ENCODE assay signal across 24 mouse cellular contexts in genomic region chr9:49229054-49229453, GRCm38 (mm10). TPM values are rescaled to one million over a fixed set of nuclear protein-coding genes. Genes with fewer than 3 reads are reported as not detected.
DNase-seq lines count a peak whose midpoint lies in the region.
"Had no signal": no experiment of that assay in that cellular context is flagged by ENCODE, and none has a peak within 500 bp of the region (broad histone marks: within the 10 kb centered on the region; RNA-seq: fewer than 3 reads in every experiment).

No protein-coding gene starts in this region.

- intact Hi-C loops in left cerebral cortex, postnatal 4 days (cut with DNase I): no loop called here

- peak; percentile 8 to 64 for DNase-seq in frontal cortex, adult 2 months (ENCODE audit: extremely low spot score in 1 of 2, low spot score in 1 of 2)
- DNase-seq in frontal cortex, postnatal 10 days (ENCODE audit: low spot score in 2 of 2): no peak
- DNase-seq in left cerebral cortex, adult 11 months (ENCODE audit: low spot score): peak; percentile 27
- DNase-seq in left cerebral cortex, postnatal 4 days: no peak
- peak; percentile 13 to 29 for DNase-seq in right cerebral cortex, postnatal 36 days (ENCODE audit: low spot score in 2 of 2)
- no peak for DNase-seq in right cerebral cortex, postnatal 4 days
- DNase-seq in kidney, adult 11 months: no peak
- DNase-seq: adrenal gland, postnatal 10 days; cerebellum, adult 11-12 months; cerebellum, adult 9-11 months; cerebellum, postnatal 36 days; gastrocnemius, postnatal 10 days; heart, postnatal 10 days had no signal

RNA-seq across cellular contexts. Expression of gene Gm4894, which starts 21.3 kb away (rescaled TPM):
- not detected in 2 replicates for polyA plus RNA-seq in frontal cortex, adult 2 months (2012; rRNA removed)
- not detected for total RNA-seq in left cerebral cortex, postnatal 4 days (2021)
- total RNA-seq: adrenal gland, postnatal 10 days; adrenal gland, postnatal 4 days; gastrocnemius, postnatal 10 days; gastrocnemius, postnatal 4 days; heart, adult 8-10 months; heart, postnatal 10 days; MEL had no signal
- polyA plus RNA-seq: C2C12; embryonic facial prominence, embryonic 13.5 days; forebrain, embryonic 12.5 days; forebrain, embryonic 16.5 days; heart, embryonic 13.5 days; hindbrain, embryonic 10.5 days; hindbrain, embryonic 14.5 days had no signal

Comparison
In these comparisons a context has a peak if more than half of its experiments do, and no peak if none do; other contexts are left out.
1. DNase-seq: peak in frontal cortex, adult 2 months (2 of 2), left cerebral cortex, adult 11 months (single experiment) and right cerebral cortex, postnatal 36 days (2 of 2); none in frontal cortex, postnatal 10 days (0 of 2), left cerebral cortex, postnatal 4 days (single experiment), right cerebral cortex, postnatal 4 days (single experiment) and kidney, adult 11 months (single experiment).